Mouse (Mus musculus) brain, adult 2 months (tissue): ENCODE measurements around the gene Slc2a13.

Experiments
- DNase-seq: peaks from one replicate; pipeline ENCODE4 v3.0.0; 2011; ENCODE audit warnings: low read depth, low spot score

Gene Slc2a13

GRCm38 (mm10) chr15:91279571-91279970 lies 293.5 kb downstream of the Slc2a13 start:
- DNase-seq: no peak

DNA sequence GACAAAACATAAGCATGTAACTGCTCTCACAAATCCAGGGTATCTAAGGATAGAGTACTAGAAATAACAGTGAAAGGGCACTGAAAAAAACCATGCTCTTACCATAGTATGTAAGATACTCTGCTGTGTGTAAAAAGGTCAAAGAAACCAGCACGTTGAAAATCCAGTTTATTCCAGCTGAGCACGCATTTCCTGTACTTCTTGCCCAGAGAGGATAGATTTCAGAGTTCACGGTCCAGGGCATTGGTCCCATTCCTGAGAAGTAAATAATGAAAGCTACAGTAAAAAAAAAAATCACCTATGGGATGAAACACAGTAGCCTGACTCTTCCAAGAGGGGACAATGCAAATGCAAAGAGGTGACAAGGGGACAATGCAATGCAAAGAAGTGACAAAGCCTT lies 297.1 kb downstream of the Slc2a13 start:
- no peak for DNase-seq

- DNase-seq: no peak
Observed at GRCm38 (mm10) chr15:91268532-91268931, 304.5 kb downstream of the Slc2a13 start.

GRCm38 (mm10) chr15:91263926-91264325 lies 309.1 kb downstream of the Slc2a13 start:
- no peak for DNase-seq

DNA sequence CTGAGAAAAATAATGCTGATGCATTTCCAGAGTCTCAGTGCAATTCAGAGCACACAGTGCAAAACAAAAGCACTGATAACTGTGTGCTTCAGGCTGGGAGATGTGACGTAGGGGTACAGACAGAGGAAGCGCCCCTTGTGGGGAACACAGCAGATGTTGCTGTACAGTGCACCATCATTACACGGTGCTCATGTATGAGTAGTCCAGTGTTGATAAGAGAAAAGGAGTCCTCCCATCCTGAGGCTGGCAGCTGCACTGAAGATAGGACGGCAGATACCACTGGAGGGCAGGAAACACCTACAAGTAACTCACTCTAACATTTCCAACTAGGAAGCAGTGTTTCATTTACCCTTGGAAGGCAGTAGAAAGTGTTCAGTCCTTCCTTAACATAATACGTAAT lies 312.5 kb downstream of the Slc2a13 start:
- peak; percentile 25 for DNase-seq

GRCm38 (mm10) chr15:91257140-91257539 lies 315.9 kb downstream of the Slc2a13 start:
- peak; percentile 12 for DNase-seq

- DNase-seq: no peak
Observed at GRCm38 (mm10) chr15:91255308-91255707, 317.8 kb downstream of the Slc2a13 start.

GRCm38 (mm10) chr15:91252956-91253355 lies 320.1 kb downstream of the Slc2a13 start:
- peak; percentile 28 for DNase-seq

DNA sequence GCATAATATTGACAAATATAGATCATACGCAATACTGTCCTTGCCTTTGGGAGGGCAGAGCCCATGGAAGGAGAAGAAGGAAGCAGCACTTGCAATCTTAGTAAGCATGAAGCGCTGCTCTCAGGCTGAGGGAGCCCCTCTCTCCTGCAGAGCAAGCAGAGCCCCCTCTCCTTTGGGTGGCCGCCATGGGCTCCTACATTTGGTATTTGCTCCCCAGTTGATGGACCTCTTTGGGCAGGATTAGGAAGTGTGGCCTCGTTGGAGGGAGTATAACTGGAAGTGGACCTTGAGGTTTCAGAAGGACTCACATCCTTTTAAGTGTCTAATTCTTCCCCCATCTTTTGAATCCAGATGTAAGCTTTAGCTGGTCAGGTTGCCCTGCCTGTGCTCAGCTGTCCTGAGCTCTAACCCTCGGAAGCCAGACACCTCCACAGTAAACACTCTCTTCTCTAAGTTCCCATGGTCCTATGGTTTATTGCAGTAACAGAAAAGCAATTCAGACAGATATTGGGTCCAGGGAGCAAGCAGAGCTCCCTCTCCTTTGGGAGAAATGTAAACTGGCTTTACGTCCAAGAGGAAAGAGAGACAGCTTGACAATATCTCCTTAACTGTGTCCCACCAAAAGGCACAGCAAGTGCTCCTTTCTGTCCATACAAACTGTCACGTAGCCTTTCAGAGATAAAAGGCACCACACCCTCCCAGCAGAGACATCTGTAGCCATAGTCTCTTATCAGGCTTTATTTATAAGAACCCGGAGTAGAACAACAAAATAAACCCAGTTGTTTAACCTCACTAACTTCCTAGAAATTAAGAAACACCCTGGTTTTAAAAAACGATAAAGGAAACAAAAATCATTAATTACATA lies 321.3 kb downstream of the Slc2a13 start:
- DNase-seq: no peak

DNA sequence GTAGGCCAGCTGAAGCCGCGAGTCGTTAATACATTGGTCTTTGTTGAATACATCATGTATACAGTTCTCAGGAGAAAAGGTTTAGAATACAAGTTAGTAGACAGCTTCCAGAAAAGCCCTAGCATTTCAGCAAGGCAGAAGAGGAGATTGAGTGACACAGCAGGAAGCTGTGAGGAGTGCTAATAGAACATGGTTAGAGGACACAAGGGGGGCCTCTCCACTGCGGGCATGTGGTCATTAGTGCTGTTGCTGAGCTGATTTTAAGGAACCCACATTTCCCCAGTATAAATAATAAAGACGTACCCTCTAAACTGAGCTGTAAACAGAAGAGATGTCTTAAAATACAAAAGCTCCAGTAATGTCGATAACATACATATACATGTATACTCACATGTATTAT lies 322.2 kb downstream of the Slc2a13 start:
- no peak for DNase-seq

DNA sequence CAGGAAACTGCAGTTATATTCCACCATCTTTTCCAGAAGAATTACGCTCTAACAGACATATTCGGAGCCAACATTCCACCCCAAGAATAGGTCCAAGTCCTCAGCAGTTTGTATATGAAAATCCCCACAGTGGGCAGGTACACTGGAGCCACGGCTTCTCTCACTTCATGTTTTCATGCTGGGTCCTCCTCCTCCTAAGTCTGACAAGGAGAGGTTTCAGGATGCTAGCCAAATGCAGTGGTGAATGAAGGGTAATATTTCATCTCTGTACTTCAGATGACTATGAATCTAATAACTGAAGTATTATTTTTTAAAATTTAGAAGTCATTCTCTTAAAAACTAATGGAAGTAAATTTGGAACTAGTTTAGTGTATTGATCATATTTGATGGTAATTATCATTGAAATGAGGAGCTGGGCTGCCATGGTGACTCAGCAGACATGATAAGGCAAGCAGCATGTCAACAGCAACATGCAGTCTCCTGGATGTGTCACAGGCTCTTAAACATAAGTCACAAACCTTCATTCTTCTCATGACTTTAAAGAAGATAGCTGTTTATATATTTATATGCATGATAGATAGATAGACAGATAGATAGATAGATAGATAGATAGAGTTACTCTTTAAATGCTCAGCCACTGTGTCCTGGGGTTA lies 332.3 kb downstream of the Slc2a13 start:
- no peak for DNase-seq

GRCm38 (mm10) chr15:91237294-91237693 lies 335.8 kb downstream of the Slc2a13 start:
- no peak for DNase-seq
